Mouse (Mus musculus) lung, adult 2 months (tissue): Measurements from ENCODE around the gene Ube2c. TPM values are rescaled to one million over a fixed set of nuclear protein-coding genes. Genes with fewer than 3 reads are reported as not detected.
A peak's percentile ranks its signal among the peaks of the same experiment; 100 is the strongest.

ENCODE experiments used
- DNase-seq: peaks from one replicate; pipeline ENCODE4 v3.0.0; 2022
- H3K4me1 ChIP-seq: fragments of 200-500 bp; 2 replicates; pipeline ENCODE4 v1.6.1; 2011; ENCODE audit warnings: low read length; ENCODE audit not compliant: control insufficient read depth, insufficient read depth
- H3K4me3 ChIP-seq: fragments of 200-500 bp; replicated peaks from 2 replicates; pipeline ENCODE3; 2011; ENCODE audit warnings: low read depth, mild to moderate bottlenecking, control low read depth, low read length; ENCODE audit errors: extremely low read depth
- CTCF ChIP-seq: fragments of 200-500 bp; IDR thresholded peaks from 2 replicates; pipeline ENCODE4 v1.5.1; 2011; ENCODE audit warnings: mild to moderate bottlenecking, low read length, control low read depth; ENCODE audit not compliant: insufficient read depth
- POLR2A ChIP-seq: fragments of 200-500 bp; IDR thresholded peaks from 2 replicates; pipeline ENCODE4 v1.6.1; 2011; ENCODE audit warnings: low read depth, mild to moderate bottlenecking, control low read depth, low read length, borderline replicate concordance; ENCODE audit errors: extremely low read depth
- WGBS: fragments of 180-500 bp; shearing (Covaris S2); methylation state at CpG from one replicate; pipeline ENCODE4 v1.1.7; 2018; 5-methylcytosine and 5-hydroxymethylcytosine counted together
- polyA plus RNA-seq: library from polyadenylated mRNA; depleted of rRNA; stranded (reverse); fragments of >200 nt; gene quantifications from 2 replicates; pipeline ENCODE4 v1.2.3, GENCODE M21; 2012

Gene Ube2c
- polyA plus RNA-seq, 1 experiment: 9.7 TPM

GRCm38 (mm10) chr2:164784869-164785420 lies 15.2 kb downstream of the Ube2c start:
- no peak for DNase-seq
- Histone ChIP-seq H3K4me3 (peak overlapping the region; percentile 66), H3K4me1 (peaks cover 17% of the 10 kb centered on the region)
- no peak for TF ChIP-seq CTCF
- 9% methylated on average over 7 of the region's 7 CpGs for WGBS

DNA sequence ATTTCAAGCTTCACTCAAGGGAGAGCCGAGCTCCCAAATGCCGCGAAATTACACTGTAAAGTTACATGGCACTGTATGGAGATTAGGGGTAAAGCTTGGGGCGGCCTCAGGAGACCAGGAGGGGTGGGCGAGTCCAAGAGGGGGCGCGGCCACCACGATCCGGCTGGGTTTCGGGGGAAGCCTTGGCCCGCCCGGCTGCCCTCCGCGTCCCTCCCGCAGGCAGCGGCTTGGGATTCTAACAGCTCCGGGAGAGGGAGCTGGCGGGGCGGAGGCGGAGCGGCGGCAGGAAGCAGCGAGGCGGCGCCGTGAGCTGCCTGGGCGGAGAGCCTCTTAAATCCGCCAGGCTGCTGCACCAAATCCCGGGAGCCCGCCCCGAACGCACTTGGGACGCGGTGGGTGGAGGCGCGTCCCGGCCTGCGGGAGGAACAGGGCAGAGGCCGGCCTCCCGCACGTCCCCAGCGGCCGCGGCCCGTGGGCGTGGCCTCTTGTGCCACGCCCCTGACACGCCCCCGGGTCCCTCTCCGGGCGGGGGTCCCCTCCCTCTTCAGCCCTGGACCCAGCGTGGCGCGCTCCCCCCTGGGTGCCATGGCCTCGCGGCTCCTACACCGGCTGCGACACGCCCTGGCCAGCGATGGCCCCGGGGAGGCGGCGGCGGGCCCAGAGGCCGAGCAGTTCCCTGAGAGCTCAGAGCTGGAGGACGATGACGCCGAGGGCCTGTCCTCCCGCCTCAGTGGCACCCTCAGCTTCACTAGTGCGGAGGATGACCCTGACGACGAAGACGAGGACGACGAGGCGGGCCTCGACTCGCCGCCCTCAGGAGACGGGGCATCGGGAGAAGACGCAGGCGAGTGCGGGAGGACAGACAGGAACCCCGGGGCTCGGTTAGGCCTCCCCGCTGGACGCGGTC lies 16.0 kb downstream of the Ube2c start, which contains the start of gene Snx21:
Gene Snx21, plus strand, starts transcription at position 343 of the 907 bp plus-strand sequence.
- TF ChIP-seq POLR2A: peak; percentile 85
- no peak for TF ChIP-seq CTCF
- WGBS: under 1% methylated on average over 85 of the region's 89 CpGs
- peak within 1 kb of the TSS; percentile 66 for H3K4me3 ChIP-seq
- H3K4me1 ChIP-seq: peaks cover 20% of the 10 kb centered on the region
- DNase-seq: peak; percentile 88

DNA sequence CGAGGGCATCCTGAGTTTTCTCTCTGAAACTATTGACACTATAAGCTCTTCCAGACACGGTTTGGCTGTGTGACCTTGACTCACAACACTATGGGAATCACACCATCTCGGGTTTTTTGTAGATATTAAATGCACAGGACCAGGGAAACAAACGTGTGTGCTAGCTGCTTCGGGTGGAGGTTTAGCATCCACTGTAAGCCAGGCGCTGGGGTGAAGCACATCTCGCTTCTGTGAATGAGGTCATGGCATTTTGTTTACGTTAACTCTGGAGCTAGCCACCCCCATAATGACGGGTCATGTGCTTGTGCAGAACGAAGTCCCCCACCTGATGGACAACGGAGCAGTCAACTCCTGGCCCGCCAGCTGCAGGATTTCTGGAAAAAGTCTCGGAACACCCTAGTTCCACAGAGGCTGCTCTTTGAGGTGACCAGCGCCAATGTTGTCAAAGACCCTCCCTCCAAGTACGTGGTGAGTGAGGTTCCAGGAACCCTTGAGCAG lies 16.7 kb downstream of the Ube2c start:
- TF ChIP-seq CTCF (no peak), POLR2A (peak; percentile 45; the same call in 1 of the 2 replicates)
- peak; percentile 34 for DNase-seq
- Histone ChIP-seq H3K4me1 (peaks cover 24% of the 10 kb centered on the region), H3K4me3 (peak overlapping the region; percentile 66)
- WGBS: 4% methylated on average over 15 of the region's 15 CpGs

DNA sequence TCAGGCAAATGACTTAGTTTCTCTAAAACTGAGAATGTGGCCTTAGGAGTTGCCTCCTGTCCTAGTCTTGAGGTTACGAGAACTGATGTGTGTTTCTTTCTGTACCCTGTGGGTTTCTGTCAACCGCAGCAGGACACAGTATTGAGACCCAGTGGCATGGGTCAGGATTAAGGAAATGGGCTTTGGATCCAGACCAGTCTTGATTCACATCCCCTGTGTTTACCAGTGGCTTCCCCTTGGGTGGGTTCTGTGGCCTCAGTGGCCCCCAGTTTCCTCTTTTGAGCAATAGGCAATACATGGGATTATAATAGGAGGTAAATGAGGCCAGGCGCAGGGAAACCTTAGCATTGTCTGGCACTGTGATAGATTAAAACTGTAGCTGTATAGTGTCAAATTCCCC lies 17.3 kb downstream of the Ube2c start:
- peak overlapping the region; percentile 37 for H3K4me3 ChIP-seq
- no peak for TF ChIP-seq CTCF
- TF ChIP-seq POLR2A: no peak
- DNase-seq: peak; percentile 32
- H3K4me1 ChIP-seq: peaks cover 24% of the 10 kb centered on the region
- WGBS: 43% methylated on average over 3 of the region's 3 CpGs

GRCm38 (mm10) chr2:164787779-164788178 lies 18.1 kb downstream of the Ube2c start:
- 64% methylated on average over 10 of the region's 10 CpGs for WGBS
- TF ChIP-seq POLR2A: no peak
- TF ChIP-seq CTCF: no peak
- Histone ChIP-seq H3K4me1 (peaks cover 24% of the 10 kb centered on the region), H3K4me3 (no peak overlapping the region)
- DNase-seq: no peak

DNA sequence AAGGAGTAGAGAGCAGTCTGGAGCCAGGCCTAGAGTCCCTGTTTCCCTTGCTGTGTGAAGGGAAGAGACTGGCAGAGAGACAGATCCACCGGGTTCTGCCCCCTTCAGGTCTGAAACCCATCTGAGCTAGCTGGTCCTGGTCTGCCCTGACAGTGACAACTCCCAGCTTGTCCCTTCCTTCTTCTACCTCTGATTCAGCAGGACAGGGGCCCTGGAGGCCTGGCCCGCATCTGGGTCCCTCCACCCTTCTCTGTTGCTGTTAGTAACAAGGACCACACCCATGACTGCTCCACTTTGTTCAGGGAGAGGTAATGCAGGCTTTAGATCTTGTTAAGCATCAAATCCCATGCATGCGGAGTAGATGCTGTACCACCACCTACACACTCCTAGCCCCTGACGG lies 18.7 kb downstream of the Ube2c start:
- no peak for TF ChIP-seq POLR2A
- no peak for TF ChIP-seq CTCF
- peaks cover 24% of the 10 kb centered on the region for H3K4me1 ChIP-seq
- DNase-seq: no peak
- no peak overlapping the region for H3K4me3 ChIP-seq
- 57% methylated on average over 4 of the region's 4 CpGs for WGBS

- peak; percentile 60 for DNase-seq
- 39% methylated on average over 4 of the region's 4 CpGs for WGBS
- H3K4me3 ChIP-seq: no peak overlapping the region
- H3K4me1 ChIP-seq: peaks cover 21% of the 10 kb centered on the region
- TF ChIP-seq CTCF: no peak
- TF ChIP-seq POLR2A: no peak
Observed at GRCm38 (mm10) chr2:164790451-164790850, 20.8 kb downstream of the Ube2c start.

DNA sequence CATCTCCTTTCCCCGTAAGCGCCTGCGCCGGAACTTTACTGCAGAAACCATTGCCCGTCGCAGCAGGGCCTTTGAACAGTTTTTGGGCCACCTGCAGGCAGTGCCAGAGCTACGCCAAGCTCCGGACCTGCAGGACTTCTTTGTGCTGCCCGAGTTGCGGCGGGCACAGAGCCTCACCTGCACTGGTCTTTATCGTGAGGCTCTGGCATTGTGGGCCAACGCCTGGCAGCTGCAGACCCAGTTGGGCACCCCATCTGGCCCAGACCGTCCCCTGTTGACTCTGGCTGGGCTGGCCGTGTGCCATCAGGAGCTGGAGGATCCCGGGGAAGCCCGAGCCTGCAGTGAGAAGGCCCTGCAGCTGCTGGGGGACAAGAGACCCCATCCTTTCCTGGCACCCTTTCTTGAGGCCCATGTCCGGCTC lies 22.2 kb downstream of the Ube2c start:
- no peak for TF ChIP-seq POLR2A
- TF ChIP-seq CTCF: no peak
- WGBS: 86% methylated on average over 18 of the region's 18 CpGs
- no peak overlapping the region for H3K4me3 ChIP-seq
- peaks cover 18% of the 10 kb centered on the region for H3K4me1 ChIP-seq
- DNase-seq: no peak

- DNase-seq: no peak
- Histone ChIP-seq H3K4me3 (no peak overlapping the region), H3K4me1 (peaks cover 15% of the 10 kb centered on the region)
- TF ChIP-seq CTCF (no peak), POLR2A (no peak)
- WGBS: 89% methylated on average over 12 of the region's 12 CpGs
Observed at GRCm38 (mm10) chr2:164792400-164793190, 22.9 kb downstream of the Ube2c start.
